Mouse (Mus musculus): ENCODE data around the gene Gm20388. TPM values are rescaled to one million over a fixed set of nuclear protein-coding genes. Genes with fewer than 3 reads are reported as not detected.
A peak's percentile ranks its signal among the peaks of the same experiment; 100 is the strongest.

Gm20388 gene
- polyA plus RNA-seq, 1 experiment from 2014 or later = not detected

- Histone ChIP-seq H3K4me3 (no peak overlapping the region), H3K9me3 (no peaks in the 10 kb centered on the region), H3K4me2 (no peak overlapping the region), H3K9ac (no peak overlapping the region), H3K27me3 (no peaks in the 10 kb centered on the region), H3K4me1 (0 out of 2 replicates have a peak, but pooled peaks cover 3% of the 10 kb centered on the region), H3K27ac (no peak overlapping the region), H3K36me3 (no peaks in the 10 kb centered on the region)
- ATAC-seq (ENCODE audit: insufficient number of reproducible peaks, insufficient read depth, low FRiP score, low TSS enrichment, low read depth) = peak; percentile 16; the same call in 1 of the 2 replicates
- 9% methylated on average over 9 of the region's 9 CpGs for WGBS
Measured at GRCm38 (mm10) chr8:122369665-122370064, 2459.0 kb downstream of the Gm20388 start.

GRCm38 (mm10) chr8:122371706-122372105 is 2461.1 kb downstream of the Gm20388 start:
- Histone ChIP-seq H3K27ac (no peak overlapping the region), H3K9ac (no peak overlapping the region), H3K36me3 (no peaks in the 10 kb centered on the region), H3K4me3 (no peak overlapping the region), H3K27me3 (no peaks in the 10 kb centered on the region), H3K4me2 (no peak overlapping the region), H3K4me1 (0 out of 2 replicates have a peak, but pooled peaks cover 10% of the 10 kb centered on the region), H3K9me3 (no peaks in the 10 kb centered on the region)
- ATAC-seq (ENCODE audit: insufficient number of reproducible peaks, insufficient read depth, low FRiP score, low TSS enrichment, low read depth) = no peak
- 74% methylated on average over 6 of the region's 6 CpGs for WGBS

DNA sequence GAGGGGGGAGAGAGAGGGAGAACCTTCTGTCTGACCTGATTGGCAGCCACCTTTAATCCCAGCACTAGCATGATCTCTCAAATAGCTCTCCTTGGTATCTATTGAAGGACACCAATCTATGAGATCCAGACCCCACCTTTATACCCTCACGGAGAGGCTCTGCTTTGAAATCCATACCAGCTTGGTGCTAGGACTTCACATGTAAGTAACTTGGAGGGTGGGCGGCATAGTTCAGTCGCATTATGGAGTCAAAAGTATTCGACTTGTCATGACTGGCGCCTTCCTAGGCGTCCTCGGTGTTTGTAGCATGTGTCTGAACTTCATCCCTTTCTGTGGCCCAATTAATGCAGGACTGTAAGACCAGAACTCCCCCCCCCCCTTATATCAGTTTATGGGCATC is 2464.7 kb downstream of the Gm20388 start:
- WGBS = 93% methylated on average over 7 of the region's 7 CpGs
- Histone ChIP-seq H3K36me3 (peaks cover 12% of the 10 kb centered on the region), H3K4me2 (peak overlapping the region; percentile 59), H3K9me3 (no peaks in the 10 kb centered on the region), H3K27me3 (no peaks in the 10 kb centered on the region), H3K27ac (no peak overlapping the region), H3K4me1 (peaks cover 20% of the 10 kb centered on the region), H3K4me3 (0 out of 2 replicates have a peak overlapping the region, but pooled peaks have one; percentile 95), H3K9ac (no peak overlapping the region)
- ATAC-seq (ENCODE audit: insufficient number of reproducible peaks, insufficient read depth, low FRiP score, low TSS enrichment, low read depth) = no peak

DNA sequence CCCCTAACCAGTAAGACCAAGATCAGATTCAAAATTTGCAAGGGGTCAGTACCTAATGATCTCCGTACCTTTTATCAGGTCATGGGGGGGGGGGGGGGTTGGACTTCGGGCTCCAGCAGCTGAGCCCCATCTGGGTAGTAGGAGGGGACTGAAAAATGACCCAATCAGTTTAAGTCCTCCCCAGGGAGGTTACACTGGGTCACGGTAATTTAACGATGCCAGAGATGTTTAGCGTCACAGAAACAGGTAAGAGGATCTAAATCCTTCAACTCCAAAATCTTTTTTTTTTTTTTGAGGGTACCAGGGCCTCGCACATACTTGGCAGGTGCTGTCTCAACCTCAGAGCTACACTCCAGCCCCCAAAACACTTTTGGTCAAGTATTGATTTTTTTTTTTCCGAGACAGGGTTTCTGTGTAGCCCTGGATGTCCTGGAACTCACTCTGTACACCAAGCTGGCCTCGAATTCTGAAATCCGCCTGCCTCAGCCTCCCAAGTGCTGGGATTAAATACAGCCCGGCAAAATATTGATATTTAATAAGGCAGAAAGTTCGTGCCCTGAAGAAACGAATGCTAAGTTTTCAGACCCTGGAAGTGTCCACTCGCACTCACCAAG is 2465.2 kb downstream of the Gm20388 start:
- ATAC-seq (ENCODE audit: insufficient number of reproducible peaks, insufficient read depth, low FRiP score, low TSS enrichment, low read depth) = no peak
- H3K27ac ChIP-seq = peak overlapping the region; percentile 51; the same call in 1 of the 2 replicates
- H3K9ac ChIP-seq = peak overlapping the region; percentile 93

GRCm38 (mm10) chr8:122376365-122377231 is 2466.0 kb downstream of the Gm20388 start, which contains the start of gene Zc3h18:
Gene Zc3h18 (plus strand): TSS chr8:122376609.
- no peaks in the 10 kb centered on the region for H3K27me3 ChIP-seq
- peak within 1 kb of the TSS; percentile 93 for H3K27ac ChIP-seq
- H3K36me3 ChIP-seq = peaks cover 20% of the 10 kb centered on the region
- WGBS = under 1% methylated on average over 95 of the region's 107 CpGs
- H3K9ac ChIP-seq = peak within 1 kb of the TSS; percentile 93
- H3K9me3 ChIP-seq = no peaks in the 10 kb centered on the region
- ATAC-seq (ENCODE audit: insufficient number of reproducible peaks, insufficient read depth, low FRiP score, low TSS enrichment, low read depth) = peak; percentile 90
- peaks cover 20% of the 10 kb centered on the region for H3K4me1 ChIP-seq
- H3K4me2 ChIP-seq = peak within 1 kb of the TSS; percentile 80
- H3K4me3 ChIP-seq = peak within 1 kb of the TSS; percentile 95

More for the DNA sequence above, 2465.2 kb downstream of the Gm20388 start:
- peaks cover 20% of the 10 kb centered on the region for H3K4me1 ChIP-seq
- peaks cover 16% of the 10 kb centered on the region for H3K36me3 ChIP-seq
- WGBS = 28% methylated on average over 13 of the region's 13 CpGs
- peak overlapping the region; percentile 95 for H3K4me3 ChIP-seq
- H3K27me3 ChIP-seq = no peaks in the 10 kb centered on the region
- H3K4me2 ChIP-seq = peak overlapping the region; percentile 59
- no peaks in the 10 kb centered on the region for H3K9me3 ChIP-seq

GRCm38 (mm10) chr8:122383039-122383438 is 2472.4 kb downstream of the Gm20388 start:
- H3K9ac ChIP-seq = no peak overlapping the region
- ATAC-seq (ENCODE audit: insufficient number of reproducible peaks, insufficient read depth, low FRiP score, low TSS enrichment, low read depth) = no peak
- no peak overlapping the region for H3K27ac ChIP-seq
- 87% methylated on average over 4 of the region's 4 CpGs for WGBS
- peaks cover 4% of the 10 kb centered on the region for H3K4me1 ChIP-seq
- H3K27me3 ChIP-seq = no peaks in the 10 kb centered on the region
- no peak overlapping the region for H3K4me3 ChIP-seq
- peaks cover 75% of the 10 kb centered on the region for H3K36me3 ChIP-seq
- no peaks in the 10 kb centered on the region for H3K9me3 ChIP-seq
- no peak overlapping the region for H3K4me2 ChIP-seq

DNA sequence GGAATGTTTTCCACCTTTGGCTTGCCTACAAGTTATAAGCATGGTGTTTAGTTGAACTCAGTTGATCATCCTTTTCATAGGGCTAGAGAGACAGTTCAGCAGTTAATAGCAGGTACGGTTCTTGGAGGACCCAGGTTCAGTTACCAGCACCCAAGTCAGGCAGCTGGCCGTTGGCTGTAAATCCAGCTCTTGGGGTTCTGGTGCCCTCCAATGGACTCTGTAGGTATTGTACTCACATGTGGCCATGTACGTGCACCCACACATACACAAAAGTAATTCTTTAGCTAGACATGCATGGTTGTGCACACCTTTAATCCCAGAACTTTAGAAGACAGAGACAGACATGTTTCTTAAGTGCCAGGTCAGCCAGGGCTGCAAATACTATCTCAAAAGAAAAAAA is 2478.7 kb downstream of the Gm20388 start:
- no peak for ATAC-seq (ENCODE audit: insufficient number of reproducible peaks, insufficient read depth, low FRiP score, low TSS enrichment, low read depth)
- no peak overlapping the region for H3K9ac ChIP-seq
- no peaks in the 10 kb centered on the region for H3K4me1 ChIP-seq
- H3K4me2 ChIP-seq = no peak overlapping the region
- no peak overlapping the region for H3K27ac ChIP-seq
- H3K4me3 ChIP-seq = no peak overlapping the region
- 88% methylated on average over 3 of the region's 3 CpGs for WGBS
- no peaks in the 10 kb centered on the region for H3K27me3 ChIP-seq
- H3K36me3 ChIP-seq = peaks cover 96% of the 10 kb centered on the region
- no peaks in the 10 kb centered on the region for H3K9me3 ChIP-seq

- Histone ChIP-seq H3K27me3 (no peaks in the 10 kb centered on the region), H3K27ac (no peak overlapping the region), H3K9me3 (no peaks in the 10 kb centered on the region), H3K4me2 (no peak overlapping the region), H3K36me3 (peaks cover 94% of the 10 kb centered on the region), H3K9ac (no peak overlapping the region), H3K4me3 (no peak overlapping the region), H3K4me1 (no peaks in the 10 kb centered on the region)
- no peak for ATAC-seq (ENCODE audit: insufficient number of reproducible peaks, insufficient read depth, low FRiP score, low TSS enrichment, low read depth)
- WGBS = 76% methylated on average over 3 of the region's 3 CpGs
Measured at GRCm38 (mm10) chr8:122390758-122391157, 2480.1 kb downstream of the Gm20388 start.

DNA sequence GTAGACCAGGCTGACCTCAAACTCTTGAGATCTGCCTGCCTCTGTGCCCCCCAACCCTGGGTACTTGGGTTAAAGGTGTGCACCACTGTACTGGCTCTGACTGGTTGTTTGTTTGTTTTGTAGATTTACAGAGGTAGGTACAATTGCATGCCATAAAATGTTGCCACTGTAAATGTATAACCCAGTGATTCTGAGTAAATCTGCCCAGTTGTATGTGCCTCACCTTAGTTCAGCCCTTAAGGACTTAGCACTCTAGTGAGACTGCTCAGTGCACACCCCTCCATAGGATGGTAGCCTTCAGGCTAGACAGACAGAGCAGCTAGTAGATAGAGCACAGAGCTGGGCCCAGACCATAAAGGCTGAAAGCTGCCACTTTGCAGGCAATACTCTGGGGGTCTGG is 2483.1 kb downstream of the Gm20388 start:
- Histone ChIP-seq H3K4me3 (no peak overlapping the region), H3K4me2 (no peak overlapping the region), H3K27ac (no peak overlapping the region), H3K9me3 (no peaks in the 10 kb centered on the region), H3K9ac (no peak overlapping the region), H3K4me1 (no peaks in the 10 kb centered on the region), H3K36me3 (peaks cover 87% of the 10 kb centered on the region), H3K27me3 (no peaks in the 10 kb centered on the region)
- no peak for ATAC-seq (ENCODE audit: insufficient number of reproducible peaks, insufficient read depth, low FRiP score, low TSS enrichment, low read depth)

GRCm38 (mm10) chr8:122395291-122395690 is 2484.7 kb downstream of the Gm20388 start:
- H3K9ac ChIP-seq = no peak overlapping the region
- H3K4me2 ChIP-seq = no peak overlapping the region
- no peaks in the 10 kb centered on the region for H3K4me1 ChIP-seq
- peaks cover 87% of the 10 kb centered on the region for H3K36me3 ChIP-seq
- no peaks in the 10 kb centered on the region for H3K9me3 ChIP-seq
- ATAC-seq (ENCODE audit: insufficient number of reproducible peaks, insufficient read depth, low FRiP score, low TSS enrichment, low read depth) = no peak
- H3K27me3 ChIP-seq = no peaks in the 10 kb centered on the region
- no peak overlapping the region for H3K27ac ChIP-seq
- WGBS = 84% methylated on average over 6 of the region's 6 CpGs
- H3K4me3 ChIP-seq = no peak overlapping the region

- ATAC-seq (ENCODE audit: insufficient number of reproducible peaks, insufficient read depth, low FRiP score, low TSS enrichment, low read depth) = no peak
- WGBS = 94% methylated on average over 9 of the region's 9 CpGs
- no peak overlapping the region for H3K9ac ChIP-seq
- no peaks in the 10 kb centered on the region for H3K4me1 ChIP-seq
- no peaks in the 10 kb centered on the region for H3K9me3 ChIP-seq
- H3K27ac ChIP-seq = no peak overlapping the region
- H3K4me3 ChIP-seq = no peak overlapping the region
- H3K36me3 ChIP-seq = peaks cover 91% of the 10 kb centered on the region
- H3K27me3 ChIP-seq = no peaks in the 10 kb centered on the region
- H3K4me2 ChIP-seq = no peak overlapping the region
Measured at GRCm38 (mm10) chr8:122398186-122398585, 2487.5 kb downstream of the Gm20388 start.
